Mouse (Mus musculus): Measurements from ENCODE around the gene Hes5. TPM values are rescaled to one million over a fixed set of nuclear protein-coding genes. Genes with fewer than 3 reads are reported as not detected.

Hes5 gene
- total and polyA plus RNA-seq, 3 experiments = not detected

DNA sequence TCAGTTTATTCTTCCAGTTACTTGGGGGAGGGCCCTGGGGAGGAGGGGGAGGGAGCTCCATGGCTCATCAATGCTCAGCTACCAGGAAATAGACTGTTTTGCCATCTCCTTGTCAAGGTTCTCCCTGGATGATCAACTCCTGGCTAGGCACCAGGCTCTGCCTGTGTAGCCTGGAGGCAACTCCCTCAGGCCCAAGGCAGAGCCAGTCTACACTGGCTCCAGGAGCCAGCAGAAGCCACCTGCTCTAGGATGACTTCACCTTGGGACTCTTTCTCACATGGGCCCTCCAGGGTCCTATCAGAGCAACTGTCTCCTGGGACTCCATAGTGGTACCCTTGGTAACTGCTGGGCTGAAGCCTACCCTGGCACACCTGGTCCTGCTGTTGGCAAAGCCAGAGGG lies 47.4 kb downstream of the Hes5 start:
- Histone ChIP-seq H3K27me3 (ENCODE audit: control insufficient read depth in 1 of 2, insufficient read depth in 2 of 2, low read length in 2 of 2) (no peaks in the 10 kb centered on the region), H3K36me3 (ENCODE audit: control insufficient read depth in 1 of 2, insufficient read depth in 2 of 2, low read length in 2 of 2) (no peaks in the 10 kb centered on the region), H3K9ac (ENCODE audit: control insufficient read depth, low read depth, low read length, poor library complexity, severe bottlenecking) (no peak overlapping the region), H3K27ac (ENCODE audit: control insufficient read depth, low read depth, low read length) (no peak overlapping the region), H3K4me3 (ENCODE audit: control insufficient read depth in 1 of 2, insufficient read depth in 1 of 2, low read depth in 2 of 2, low read length in 2 of 2) (no peak overlapping the region), H3K4me1 (ENCODE audit: control insufficient read depth in 1 of 2, insufficient read depth in 2 of 2, low read length in 2 of 2) (no peaks in the 10 kb centered on the region), H3K9me3 (replicated peaks; ENCODE audit: insufficient read depth, low read length) (no peaks in the 10 kb centered on the region), H3K79me2 (ENCODE audit: control insufficient read depth, insufficient read depth, low read length, poor library complexity) (no peaks in the 10 kb centered on the region)
- no peak for DNase-seq (ENCODE audit: low read depth, low spot score)
- TF ChIP-seq MAFK (IDR thresholded peaks at IDR 0.05; ENCODE audit: borderline replicate concordance, low read depth, low read length) (no peak), CTCF (IDR thresholded peaks at IDR 0.05 in 2 of 3, conservative IDR thresholded peaks at IDR 0.05 in 1 of 3; ENCODE audit: control insufficient read depth in 1 of 3, insufficient read depth in 1 of 3, low read depth in 2 of 3, low read length in 3 of 3, poor library complexity in 1 of 3, severe bottlenecking in 1 of 3) (no peak), RAD21 (IDR thresholded peaks at IDR 0.05; ENCODE audit: low read depth, low read length) (no peak), GABPA (IDR thresholded peaks at IDR 0.05; ENCODE audit: low read depth, low read length) (no peak), TBP (IDR thresholded peaks at IDR 0.05; ENCODE audit: low read depth, low read length) (no peak), POLR2AphosphoS2 (IDR thresholded peaks at IDR 0.05; ENCODE audit: low read length) (no peak)

GRCm38 (mm10) chr4:155009216-155009615 lies 48.5 kb downstream of the Hes5 start:
- H3K79me2 ChIP-seq (ENCODE audit: control insufficient read depth, insufficient read depth, low read length, poor library complexity) = no peaks in the 10 kb centered on the region
- H3K4me1 ChIP-seq (ENCODE audit: control insufficient read depth in 1 of 2, insufficient read depth in 2 of 2, low read length in 2 of 2) = no peaks in the 10 kb centered on the region
- H3K4me3 ChIP-seq (ENCODE audit: control insufficient read depth in 1 of 2, insufficient read depth in 1 of 2, low read depth in 2 of 2, low read length in 2 of 2) = no peak overlapping the region
- TF ChIP-seq BHLHE40 (IDR thresholded peaks at IDR 0.05; ENCODE audit: borderline replicate concordance, low read depth, low read length) (no peak), TAL1 (IDR thresholded peaks at IDR 0.05; ENCODE audit: low read length) (no peak), POLR2AphosphoS5 (IDR thresholded peaks at IDR 0.05; ENCODE audit: borderline replicate concordance, low read depth, low read length) (no peak), MEF2A (IDR thresholded peaks at IDR 0.05; ENCODE audit: extremely low read depth, insufficient replicate concordance, low read depth, low read length, poor library complexity, severe bottlenecking) (no peak), HCFC1 (IDR thresholded peaks at IDR 0.05; ENCODE audit: low read depth, low read length) (no peak), ZC3H11A (IDR thresholded peaks at IDR 0.05; ENCODE audit: low read depth, low read length) (no peak), NRF1 (IDR thresholded peaks at IDR 0.05; ENCODE audit: insufficient read depth, low read depth, low read length, poor library complexity, severe bottlenecking) (no peak), ZNF384 (IDR thresholded peaks at IDR 0.05; ENCODE audit: low read depth, low read length) (no peak), CHD2 (IDR thresholded peaks at IDR 0.05; ENCODE audit: low read length) (no peak), NELFE (IDR thresholded peaks at IDR 0.05; ENCODE audit: low read depth, low read length) (no peak), EP300 (IDR thresholded peaks at IDR 0.05; ENCODE audit: low read depth in 1 of 2, low read length in 2 of 2) (no peak), MAX (IDR thresholded peaks at IDR 0.05; ENCODE audit: low read length) (no peak)
- no peaks in the 10 kb centered on the region for H3K9me3 ChIP-seq (replicated peaks; ENCODE audit: insufficient read depth, low read length)
- DNase-seq (ENCODE audit: low read depth, low spot score) = no peak
- no peak overlapping the region for H3K9ac ChIP-seq (ENCODE audit: control insufficient read depth, low read depth, low read length, poor library complexity, severe bottlenecking)
- no peaks in the 10 kb centered on the region for H3K36me3 ChIP-seq (ENCODE audit: control insufficient read depth in 1 of 2, insufficient read depth in 2 of 2, low read length in 2 of 2)
- no peak overlapping the region for H3K27ac ChIP-seq (ENCODE audit: control insufficient read depth, low read depth, low read length)
- no peaks in the 10 kb centered on the region for H3K27me3 ChIP-seq (ENCODE audit: control insufficient read depth in 1 of 2, insufficient read depth in 2 of 2, low read length in 2 of 2)

Measured in MEL (cell line).